Mouse (Mus musculus): ENCODE results near the gene Cacna1c.

GRCm38 (mm10) chr6:118958529-118958928, 237.7 kb downstream of the Cacna1c start:
- TF ChIP-seq POLR2A (IDR thresholded peaks at IDR 0.05; ENCODE audit: borderline replicate concordance, extremely low read depth, insufficient read depth, insufficient read length, poor library complexity, severe bottlenecking) (no peak), CTCF (IDR thresholded peaks at IDR 0.05; ENCODE audit: borderline replicate concordance, extremely low read depth, insufficient read depth, insufficient read length) (no peak)
